Mouse (Mus musculus): ENCODE results near the gene Sv2b.

GRCm38 (mm10) chr7:75142800-75143199 is 166.3 kb downstream of the Sv2b start:
- TF ChIP-seq CTCF (IDR thresholded peaks at IDR 0.05; ENCODE audit: extremely low read depth, insufficient read depth, insufficient read length, insufficient replicate concordance) = no peak
- no peak for TF ChIP-seq POLR2A (IDR thresholded peaks at IDR 0.05; ENCODE audit: low read depth, low read length)

Data from spleen, adult 2 months (tissue).